Mouse (Mus musculus): ENCODE data around the gene Stat3.

DNA sequence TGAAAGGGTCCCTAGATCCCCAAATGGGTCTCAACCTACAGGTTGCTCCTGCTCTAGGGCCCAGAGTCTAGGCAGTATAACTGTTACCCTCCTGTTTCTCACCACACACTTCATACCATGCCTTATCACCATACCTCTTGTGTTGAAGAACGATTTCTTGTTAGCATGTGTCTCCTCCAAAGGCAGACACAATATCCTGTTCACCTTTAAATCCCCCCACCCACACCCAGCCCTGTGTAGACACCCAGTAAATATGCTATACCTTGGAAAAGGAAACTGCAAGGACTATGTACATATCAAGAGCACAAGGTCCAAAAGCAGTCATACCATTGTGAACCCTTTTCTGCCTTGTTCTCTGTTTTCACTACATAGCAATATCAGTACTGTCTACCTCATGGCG, 87.3 kb downstream of the Stat3 start:
- TF ChIP-seq POLR2A (IDR thresholded peaks at IDR 0.05; ENCODE audit: low read depth, low read length) (no peak), CTCF (IDR thresholded peaks at IDR 0.05; ENCODE audit: extremely low read depth, insufficient read depth, insufficient read length, insufficient replicate concordance) (no peak)
